Mouse (Mus musculus): Measurements from ENCODE around the gene Ddc. TPM values are rescaled to one million over a fixed set of nuclear protein-coding genes. Genes with fewer than 3 reads are reported as not detected.

Ddc gene
- polyA plus RNA-seq, 1 experiment from 2014 or later = 15.4 TPM

DNA sequence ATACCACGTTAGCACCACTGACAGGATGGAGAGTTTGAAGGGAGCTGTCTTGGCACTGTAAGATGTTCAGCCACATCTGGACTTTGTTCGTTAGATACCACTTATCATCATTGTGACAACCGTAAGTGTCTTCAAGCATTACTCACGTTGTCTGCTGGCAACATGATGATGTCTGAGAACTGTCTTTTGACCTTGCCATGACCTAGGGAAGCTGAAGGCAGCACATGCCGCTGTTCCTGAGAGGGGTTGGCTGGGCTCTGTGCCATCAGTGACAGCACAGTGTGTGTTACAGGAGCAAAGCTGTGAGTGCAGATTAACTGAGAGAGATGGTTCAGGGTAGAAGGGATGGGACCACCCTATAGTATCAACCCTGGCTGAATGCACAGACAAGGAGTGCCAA, 3.6 kb upstream of the Ddc start:
- Histone ChIP-seq H3K9ac (no peak overlapping the region), H3K27ac (peak overlapping the region; percentile 54)
- 31% methylated on average over 5 of the region's 5 CpGs for WGBS

GRCm38 (mm10) chr11:11898496-11898895, 552 bp upstream of the Ddc start:
- H3K4me3 ChIP-seq = no peak overlapping the region
- no peaks in the 10 kb centered on the region for H3K36me3 ChIP-seq
- H3K9ac ChIP-seq = no peak overlapping the region
- peaks cover 17% of the 10 kb centered on the region; the same call in 1 of the 2 replicates for H3K4me1 ChIP-seq
- H3K27me3 ChIP-seq = no peaks in the 10 kb centered on the region
- H3K4me2 ChIP-seq = no peak overlapping the region
- no peaks in the 10 kb centered on the region for H3K9me3 ChIP-seq
- no peak for ATAC-seq (ENCODE audit: borderline replicate concordance, extremely low read depth, low FRiP score, low TSS enrichment)
- H3K27ac ChIP-seq = peak overlapping the region; percentile 54; the same call in 1 of the 2 replicates
- WGBS = 89% methylated on average over 3 of the region's 3 CpGs

More for the DNA sequence above, 3.6 kb upstream of the Ddc start:
- no peaks in the 10 kb centered on the region for H3K27me3 ChIP-seq
- H3K4me1 ChIP-seq = peaks cover 10% of the 10 kb centered on the region; the same call in 1 of the 2 replicates
- H3K4me3 ChIP-seq = no peak overlapping the region
- peak; percentile 93 for ATAC-seq (ENCODE audit: borderline replicate concordance, extremely low read depth, low FRiP score, low TSS enrichment)
- no peaks in the 10 kb centered on the region for H3K36me3 ChIP-seq
- no peak overlapping the region for H3K4me2 ChIP-seq
- no peaks in the 10 kb centered on the region for H3K9me3 ChIP-seq

DNA sequence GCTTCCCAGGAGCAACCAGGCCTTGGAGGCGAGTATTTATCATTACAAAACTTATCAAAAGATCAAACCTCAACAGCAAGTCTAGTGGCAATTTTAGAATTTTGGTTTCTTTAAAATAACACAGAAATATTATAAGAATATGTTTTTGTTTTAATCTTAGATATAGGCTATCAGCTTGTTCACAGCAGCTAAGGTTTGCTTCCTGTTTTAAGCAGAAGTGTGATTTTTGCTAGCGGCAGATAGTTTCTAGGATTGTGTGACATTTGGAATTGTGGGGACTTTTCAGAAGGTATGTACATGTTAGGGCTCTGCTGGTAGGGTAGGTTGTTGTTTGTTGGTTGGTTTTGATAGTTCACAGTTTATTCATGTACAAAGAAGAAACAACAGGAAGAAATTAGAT, 2.5 kb downstream of the Ddc start:
- 77% methylated on average over 2 of the region's 2 CpGs for WGBS
- H3K9ac ChIP-seq = no peak overlapping the region
- no peaks in the 10 kb centered on the region for H3K27me3 ChIP-seq
- H3K27ac ChIP-seq = no peak overlapping the region
- H3K9me3 ChIP-seq = no peaks in the 10 kb centered on the region
- no peak overlapping the region for H3K4me2 ChIP-seq
- no peak overlapping the region for H3K4me3 ChIP-seq
- no peaks in the 10 kb centered on the region for H3K36me3 ChIP-seq
- peaks cover 15% of the 10 kb centered on the region for H3K4me1 ChIP-seq
- ATAC-seq (ENCODE audit: borderline replicate concordance, extremely low read depth, low FRiP score, low TSS enrichment) = no peak

- ATAC-seq (ENCODE audit: borderline replicate concordance, extremely low read depth, low FRiP score, low TSS enrichment) = no peak
- 64% methylated on average over 1 of the region's 1 CpGs for WGBS
- Histone ChIP-seq H3K4me1 (peaks cover 28% of the 10 kb centered on the region), H3K36me3 (no peaks in the 10 kb centered on the region), H3K27ac (peak overlapping the region; percentile 90), H3K9ac (no peak overlapping the region), H3K4me2 (no peak overlapping the region), H3K27me3 (no peaks in the 10 kb centered on the region), H3K4me3 (no peak overlapping the region), H3K9me3 (no peaks in the 10 kb centered on the region)
Observed at GRCm38 (mm10) chr11:11893769-11894168, 4.2 kb downstream of the Ddc start.

GRCm38 (mm10) chr11:11892993-11893602, 4.8 kb downstream of the Ddc start:
- Histone ChIP-seq H3K36me3 (no peaks in the 10 kb centered on the region), H3K9me3 (no peaks in the 10 kb centered on the region), H3K27ac (peak overlapping the region; percentile 90), H3K4me2 (peak overlapping the region; percentile 21; the same call in 1 of the 2 replicates), H3K9ac (no peak overlapping the region), H3K27me3 (no peaks in the 10 kb centered on the region), H3K4me3 (no peak overlapping the region), H3K4me1 (peaks cover 26% of the 10 kb centered on the region)
- ATAC-seq (ENCODE audit: borderline replicate concordance, extremely low read depth, low FRiP score, low TSS enrichment) = no peak
- 25% methylated on average over 10 of the region's 10 CpGs for WGBS

- peak overlapping the region; percentile 90 for H3K27ac ChIP-seq
- H3K9ac ChIP-seq = no peak overlapping the region
- no peaks in the 10 kb centered on the region for H3K36me3 ChIP-seq
- H3K9me3 ChIP-seq = no peaks in the 10 kb centered on the region
- no peak for ATAC-seq (ENCODE audit: borderline replicate concordance, extremely low read depth, low FRiP score, low TSS enrichment)
- H3K4me2 ChIP-seq = no peak overlapping the region
- peaks cover 26% of the 10 kb centered on the region for H3K4me1 ChIP-seq
- H3K27me3 ChIP-seq = no peaks in the 10 kb centered on the region
- H3K4me3 ChIP-seq = no peak overlapping the region
Observed at GRCm38 (mm10) chr11:11891832-11892231, 6.1 kb downstream of the Ddc start.

DNA sequence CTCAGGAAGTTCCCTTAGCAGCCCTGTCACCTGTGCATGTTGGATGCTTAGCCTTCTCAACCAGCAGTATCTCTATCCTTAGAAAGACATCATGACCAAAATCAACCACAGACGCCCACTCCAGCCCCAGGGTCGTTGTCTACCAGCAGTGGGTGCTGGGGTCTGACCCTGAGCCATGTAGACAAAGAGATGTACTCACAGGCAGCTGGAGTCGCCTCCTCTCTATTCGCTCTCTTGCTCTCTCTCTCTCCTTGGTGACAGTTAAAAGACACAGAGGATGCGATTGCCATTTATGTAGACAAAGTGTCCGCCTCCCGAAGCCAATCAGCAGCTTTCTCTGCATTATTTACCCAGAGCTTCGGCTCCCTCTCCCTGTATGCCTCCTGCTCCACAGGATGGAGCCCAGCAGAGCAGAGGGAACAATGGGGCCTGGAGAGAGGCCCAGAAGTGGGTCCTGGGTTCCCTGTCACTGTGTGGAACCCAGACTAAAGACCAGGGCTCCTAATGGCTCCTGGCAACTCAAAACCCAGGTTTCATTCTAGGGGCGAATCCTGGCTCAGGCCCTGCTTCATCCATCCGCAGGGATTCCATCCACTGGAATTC, 7.7 kb downstream of the Ddc start:
- H3K27ac ChIP-seq = 0 out of 2 replicates have a peak overlapping the region, but pooled peaks have one; percentile 17
- no peak overlapping the region for H3K4me2 ChIP-seq
- 62% methylated on average over 10 of the region's 10 CpGs for WGBS
- ATAC-seq (ENCODE audit: borderline replicate concordance, extremely low read depth, low FRiP score, low TSS enrichment) = no peak
- H3K4me1 ChIP-seq = peaks cover 38% of the 10 kb centered on the region
- H3K9me3 ChIP-seq = no peaks in the 10 kb centered on the region
- no peaks in the 10 kb centered on the region for H3K27me3 ChIP-seq
- H3K4me3 ChIP-seq = no peak overlapping the region
- no peak overlapping the region for H3K9ac ChIP-seq
- H3K36me3 ChIP-seq = no peaks in the 10 kb centered on the region

DNA sequence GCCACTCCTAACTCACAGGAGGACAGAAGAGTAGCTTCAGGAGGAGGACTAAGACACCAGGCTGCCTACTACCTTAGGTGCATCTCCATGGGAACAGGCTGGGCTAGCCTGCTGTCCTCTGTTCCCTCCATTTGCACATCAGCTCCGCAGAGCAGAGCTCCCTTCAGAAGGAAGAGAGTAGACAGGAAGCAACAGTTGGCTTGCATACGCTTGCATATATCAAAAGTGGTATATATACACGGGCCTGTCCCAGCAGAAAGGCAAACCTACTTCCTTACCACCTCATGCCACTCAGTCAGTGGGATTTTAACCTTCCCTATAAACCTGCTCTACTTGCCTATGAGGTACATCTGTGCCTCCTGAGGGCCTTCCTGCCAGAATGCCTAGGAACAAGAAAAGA, 9.2 kb downstream of the Ddc start:
- no peak overlapping the region for H3K4me3 ChIP-seq
- ATAC-seq (ENCODE audit: borderline replicate concordance, extremely low read depth, low FRiP score, low TSS enrichment) = no peak
- peaks cover 43% of the 10 kb centered on the region for H3K4me1 ChIP-seq
- H3K27me3 ChIP-seq = no peaks in the 10 kb centered on the region
- no peak overlapping the region for H3K9ac ChIP-seq
- no peaks in the 10 kb centered on the region for H3K36me3 ChIP-seq
- 44% methylated on average over 3 of the region's 3 CpGs for WGBS
- no peak overlapping the region for H3K4me2 ChIP-seq
- no peaks in the 10 kb centered on the region for H3K9me3 ChIP-seq
- peak overlapping the region; percentile 11; the same call in 1 of the 2 replicates for H3K27ac ChIP-seq

GRCm38 (mm10) chr11:11888051-11888450, 9.9 kb downstream of the Ddc start:
- no peaks in the 10 kb centered on the region for H3K9me3 ChIP-seq
- no peak overlapping the region for H3K9ac ChIP-seq
- no peak overlapping the region for H3K4me2 ChIP-seq
- no peak overlapping the region for H3K4me3 ChIP-seq
- H3K27ac ChIP-seq = 0 out of 2 replicates have a peak overlapping the region, but pooled peaks have one; percentile 22
- ATAC-seq (ENCODE audit: borderline replicate concordance, extremely low read depth, low FRiP score, low TSS enrichment) = no peak
- WGBS = 58% methylated on average over 3 of the region's 3 CpGs
- H3K27me3 ChIP-seq = no peaks in the 10 kb centered on the region
- no peaks in the 10 kb centered on the region for H3K36me3 ChIP-seq
- H3K4me1 ChIP-seq = peaks cover 43% of the 10 kb centered on the region

GRCm38 (mm10) chr11:11886403-11886998, 11.4 kb downstream of the Ddc start:
- Histone ChIP-seq H3K9me3 (no peaks in the 10 kb centered on the region), H3K9ac (no peak overlapping the region), H3K27ac (peak overlapping the region; percentile 79), H3K4me1 (peaks cover 43% of the 10 kb centered on the region), H3K4me2 (no peak overlapping the region), H3K27me3 (no peaks in the 10 kb centered on the region), H3K4me3 (no peak overlapping the region), H3K36me3 (no peaks in the 10 kb centered on the region)
- ATAC-seq (ENCODE audit: borderline replicate concordance, extremely low read depth, low FRiP score, low TSS enrichment) = no peak
- 33% methylated on average over 4 of the region's 4 CpGs for WGBS

DNA sequence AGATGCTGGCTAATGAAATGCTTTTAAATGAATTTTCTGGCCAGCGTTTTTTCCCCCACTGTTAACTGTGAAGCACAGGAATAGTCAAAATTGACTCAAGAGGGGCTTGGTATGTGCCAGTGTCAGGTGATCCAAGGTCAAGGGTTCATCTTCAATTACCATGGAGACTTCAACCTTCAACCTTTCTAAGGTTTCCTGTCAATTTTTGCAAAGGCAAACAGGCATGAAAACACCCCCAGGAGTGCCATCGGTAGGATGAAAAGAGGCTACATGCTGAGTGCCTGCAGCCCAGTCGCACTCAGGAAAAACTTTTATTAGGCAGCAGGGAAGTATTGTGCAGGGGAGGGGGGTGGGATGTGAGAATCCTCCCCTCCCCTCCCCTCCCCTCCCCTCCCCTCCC, 12.0 kb downstream of the Ddc start:
- no peak for ATAC-seq (ENCODE audit: borderline replicate concordance, extremely low read depth, low FRiP score, low TSS enrichment)
- Histone ChIP-seq H3K36me3 (no peaks in the 10 kb centered on the region), H3K9ac (no peak overlapping the region), H3K27ac (peak overlapping the region; percentile 77), H3K4me3 (no peak overlapping the region), H3K9me3 (no peaks in the 10 kb centered on the region), H3K4me2 (no peak overlapping the region), H3K27me3 (no peaks in the 10 kb centered on the region), H3K4me1 (peaks cover 49% of the 10 kb centered on the region)
- 15% methylated on average over 3 of the region's 3 CpGs for WGBS

GRCm38 (mm10) chr11:11885246-11885643, 12.7 kb downstream of the Ddc start:
- peaks cover 48% of the 10 kb centered on the region for H3K4me1 ChIP-seq
- H3K4me2 ChIP-seq = no peak overlapping the region
- no peaks in the 10 kb centered on the region for H3K27me3 ChIP-seq
- H3K4me3 ChIP-seq = no peak overlapping the region
- ATAC-seq (ENCODE audit: borderline replicate concordance, extremely low read depth, low FRiP score, low TSS enrichment) = no peak
- WGBS = 44% methylated on average over 4 of the region's 4 CpGs
- no peak overlapping the region for H3K9ac ChIP-seq
- H3K36me3 ChIP-seq = no peaks in the 10 kb centered on the region
- H3K27ac ChIP-seq = peak overlapping the region; percentile 77
- H3K9me3 ChIP-seq = no peaks in the 10 kb centered on the region

Data from lung, embryonic 15.5 days (tissue).